Mouse (Mus musculus) intestine, embryonic 16.5 days (tissue): ENCODE data around the gene Srgap2. TPM values are rescaled to one million over a fixed set of nuclear protein-coding genes. Genes with fewer than 3 reads are reported as not detected.

Experiments used
- ATAC-seq: fragments of 200-750 bp; cut with Nextera tagmentation; 2 replicates; pipeline ENCODE4 v1.8.0; 2017; ENCODE audit warnings: moderate TSS enrichment, moderate library complexity
- H3K27ac ChIP-seq: fragments of 300-500 bp; sonication (generic); 2 replicates; pipeline ENCODE4 v1.5.1; 2014; ENCODE audit warnings: mild to moderate bottlenecking, low read length
- H3K27me3 ChIP-seq: fragments of 300-500 bp; sonication (generic); replicated peaks from 2 replicates; pipeline ENCODE4 v1.6.1; 2014; ENCODE audit warnings: low read length, control low read depth, mixed read lengths; ENCODE audit not compliant: control insufficient read depth, insufficient read depth
- H3K36me3 ChIP-seq: fragments of 300-500 bp; sonication (generic); 2 replicates; pipeline ENCODE4 v1.6.1; 2014; ENCODE audit warnings: low read length, control low read depth; ENCODE audit not compliant: control insufficient read depth, insufficient read depth
- H3K4me1 ChIP-seq: fragments of 300-500 bp; sonication (generic); 2 replicates; pipeline ENCODE4 v1.6.1; 2014; ENCODE audit warnings: low read length, control low read depth, mixed read lengths; ENCODE audit not compliant: control insufficient read depth, insufficient read depth
- H3K4me2 ChIP-seq: fragments of 300-500 bp; sonication (generic); 2 replicates; pipeline ENCODE4 v1.6.1; 2014; ENCODE audit warnings: low read depth, low read length, control low read depth
- H3K4me3 ChIP-seq: fragments of 300-500 bp; sonication (generic); 2 replicates; pipeline ENCODE4 v1.5.1; 2014; ENCODE audit warnings: mild to moderate bottlenecking, low read length
- H3K9ac ChIP-seq: fragments of 300-500 bp; sonication (generic); 2 replicates; pipeline ENCODE4 v1.6.1; 2014; ENCODE audit warnings: low read depth, low read length
- H3K9me3 ChIP-seq: fragments of 300-500 bp; sonication (generic); 2 replicates; pipeline ENCODE4 v1.6.1; 2016; ENCODE audit warnings: low read length, control low read depth; ENCODE audit not compliant: control insufficient read depth
- WGBS: fragments of 180-500 bp; shearing (Covaris S2); extraction: QIAGEN DNeasy Blood & Tissue Kit; methylation state at CpG from one replicate; pipeline ENCODE4 v1.1.7; 2014; 5-methylcytosine and 5-hydroxymethylcytosine counted together
- polyA plus RNA-seq: library from polyadenylated mRNA; unstranded; fragments of >200 nt; fragmentation: Nextera tagmentation; extraction: Ambion mirVana; gene quantifications from 2 replicates; pipeline ENCODE4 v1.2.1, GENCODE M21; 2015

The Srgap2 gene
- polyA plus RNA-seq, 1 experiment from 2014 or later: 7.8 TPM

DNA sequence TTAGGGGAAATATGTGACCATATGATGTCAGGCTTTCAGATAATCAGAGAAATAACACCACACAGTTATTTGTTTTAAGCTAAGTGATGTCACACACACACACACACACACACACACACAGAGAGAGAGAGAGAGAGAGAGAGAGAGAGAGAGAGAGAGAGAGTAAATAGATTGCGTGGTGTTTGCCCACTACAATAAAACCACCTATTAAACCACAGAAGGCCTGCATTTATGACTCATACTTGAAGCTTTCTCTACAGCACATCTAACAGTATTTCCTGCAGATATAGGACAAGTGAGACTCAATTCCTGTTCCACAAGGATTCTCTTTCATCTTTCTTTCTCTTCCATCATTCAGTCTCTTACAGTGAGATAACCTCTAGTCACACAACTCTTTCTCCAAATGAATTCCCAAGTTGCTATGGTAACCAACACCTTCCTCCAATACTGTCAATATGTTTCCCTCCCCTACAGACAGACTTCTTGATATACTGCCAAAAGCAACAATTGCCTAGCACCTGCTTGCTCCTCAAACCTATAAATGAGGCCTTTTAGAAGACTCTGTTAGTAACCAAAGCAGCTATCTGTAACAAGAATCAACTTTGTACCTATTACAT is 66.1 kb downstream of the Srgap2 start:
- H3K4me2 ChIP-seq: no peak overlapping the region
- no peak overlapping the region for H3K4me3 ChIP-seq
- 53% methylated on average over 1 of the region's 1 CpGs for WGBS
- no peaks in the 10 kb centered on the region for H3K27me3 ChIP-seq
- no peaks in the 10 kb centered on the region for H3K9me3 ChIP-seq
- no peaks in the 10 kb centered on the region for H3K36me3 ChIP-seq
- no peaks in the 10 kb centered on the region; the same call in 1 of the 2 replicates for H3K4me1 ChIP-seq
- H3K9ac ChIP-seq: no peak overlapping the region
- H3K27ac ChIP-seq: no peak overlapping the region
- no peak for ATAC-seq

DNA sequence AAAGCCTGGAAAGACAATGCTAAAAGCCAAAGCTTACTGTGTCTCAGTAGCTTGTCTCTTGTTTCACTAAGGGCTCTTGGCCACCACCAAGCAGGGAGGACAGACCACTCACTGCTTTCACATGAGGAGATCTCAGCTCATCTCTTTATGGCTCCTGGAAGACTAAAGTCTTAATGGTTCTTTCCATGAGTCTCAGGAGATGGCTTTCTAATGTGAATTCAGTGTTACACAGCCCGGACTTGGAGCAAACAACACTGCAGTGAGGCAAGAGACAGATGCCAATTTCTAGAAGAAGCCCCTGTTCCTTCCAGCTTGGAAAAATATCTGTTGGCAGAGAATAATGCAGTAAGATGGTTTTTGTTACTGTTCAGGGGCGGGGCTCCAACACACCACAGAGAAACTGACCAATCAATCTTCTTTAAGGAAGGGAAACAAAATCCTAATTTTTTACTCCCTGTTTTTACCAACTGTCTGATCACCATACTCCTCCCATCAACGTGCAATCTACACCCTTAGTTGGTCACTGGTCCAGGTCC is 71.7 kb downstream of the Srgap2 start:
- no peak overlapping the region for H3K4me3 ChIP-seq
- H3K4me1 ChIP-seq: no peaks in the 10 kb centered on the region
- H3K36me3 ChIP-seq: no peaks in the 10 kb centered on the region
- WGBS: 78% methylated on average over 3 of the region's 3 CpGs
- ATAC-seq: no peak
- H3K27ac ChIP-seq: no peak overlapping the region
- no peak overlapping the region for H3K9ac ChIP-seq
- no peaks in the 10 kb centered on the region for H3K27me3 ChIP-seq
- no peak overlapping the region for H3K4me2 ChIP-seq
- no peaks in the 10 kb centered on the region for H3K9me3 ChIP-seq

DNA sequence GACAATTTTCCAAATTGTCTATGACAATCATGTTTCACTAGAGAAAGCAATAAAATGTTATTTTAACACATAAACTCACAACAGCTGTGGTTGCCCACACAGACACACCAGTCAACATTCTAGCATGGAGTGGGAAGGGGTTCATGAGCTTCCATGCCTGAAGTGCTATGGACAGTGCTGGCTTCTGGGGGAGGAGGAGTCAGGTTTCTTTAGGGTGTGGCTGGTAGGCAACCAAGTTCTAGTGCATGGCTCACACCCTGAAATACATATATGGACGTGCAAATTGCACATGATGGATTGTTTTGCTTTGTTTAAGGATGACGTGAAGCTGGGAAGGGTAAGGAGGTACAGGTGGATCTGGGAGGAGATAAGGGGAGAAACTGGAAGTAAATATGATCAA is 72.8 kb downstream of the Srgap2 start:
- no peak overlapping the region for H3K4me3 ChIP-seq
- ATAC-seq: no peak
- 43% methylated on average over 2 of the region's 2 CpGs for WGBS

DNA sequence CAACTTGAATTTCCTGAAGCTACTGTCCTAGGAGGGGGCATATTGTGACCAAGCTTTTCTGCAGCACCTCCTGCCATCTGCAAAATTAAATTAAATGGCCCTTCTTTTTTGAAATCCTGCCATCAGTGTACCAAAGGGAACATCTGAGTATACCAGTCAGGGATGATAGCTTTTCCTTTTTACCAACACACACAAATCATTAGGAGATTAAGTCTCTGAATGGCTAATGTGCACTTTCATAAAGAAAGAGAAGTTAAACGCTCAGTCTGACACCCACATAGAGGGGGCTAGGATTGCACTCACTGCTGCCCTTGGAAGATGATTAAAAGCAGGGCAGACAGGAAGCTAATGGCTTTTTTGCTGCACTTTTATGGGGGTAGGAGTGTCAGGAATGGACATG is 73.8 kb downstream of the Srgap2 start:
- Histone ChIP-seq H3K9ac (no peak overlapping the region), H3K27me3 (no peaks in the 10 kb centered on the region), H3K4me3 (no peak overlapping the region), H3K4me1 (no peaks in the 10 kb centered on the region), H3K36me3 (no peaks in the 10 kb centered on the region), H3K9me3 (no peaks in the 10 kb centered on the region), H3K27ac (no peak overlapping the region), H3K4me2 (no peak overlapping the region)
- no peak for ATAC-seq
- 31% methylated on average over 1 of the region's 1 CpGs for WGBS

More for the DNA sequence above, 72.8 kb downstream of the Srgap2 start:
- H3K4me1 ChIP-seq: no peaks in the 10 kb centered on the region
- no peaks in the 10 kb centered on the region for H3K27me3 ChIP-seq
- no peaks in the 10 kb centered on the region for H3K9me3 ChIP-seq
- no peak overlapping the region for H3K27ac ChIP-seq
- no peaks in the 10 kb centered on the region for H3K36me3 ChIP-seq
- no peak overlapping the region for H3K9ac ChIP-seq
- H3K4me2 ChIP-seq: no peak overlapping the region

DNA sequence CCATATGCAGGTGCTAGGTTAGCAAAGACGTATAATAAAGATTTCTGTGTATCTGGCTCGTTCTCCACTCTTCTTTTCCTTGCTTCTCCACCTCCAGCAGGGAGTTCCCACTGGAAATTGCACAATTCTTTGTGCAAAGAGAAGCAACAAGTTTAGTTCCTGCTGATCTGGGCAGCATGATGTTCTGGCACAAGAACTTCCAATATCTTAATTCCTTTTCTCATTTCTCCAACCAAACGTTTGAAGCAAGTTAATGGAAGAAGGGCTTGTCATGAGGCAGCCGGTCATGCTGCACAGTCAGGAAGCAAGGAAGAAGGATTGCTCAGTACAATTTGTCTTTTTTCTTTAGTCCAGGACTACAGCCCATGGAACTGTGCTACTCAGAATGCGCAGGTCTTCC is 78.8 kb downstream of the Srgap2 start:
- Histone ChIP-seq H3K4me3 (no peak overlapping the region), H3K9ac (no peak overlapping the region), H3K9me3 (no peaks in the 10 kb centered on the region), H3K4me2 (no peak overlapping the region), H3K27me3 (no peaks in the 10 kb centered on the region), H3K4me1 (no peaks in the 10 kb centered on the region), H3K27ac (no peak overlapping the region), H3K36me3 (no peaks in the 10 kb centered on the region)
- 85% methylated on average over 5 of the region's 5 CpGs for WGBS
- ATAC-seq: no peak

DNA sequence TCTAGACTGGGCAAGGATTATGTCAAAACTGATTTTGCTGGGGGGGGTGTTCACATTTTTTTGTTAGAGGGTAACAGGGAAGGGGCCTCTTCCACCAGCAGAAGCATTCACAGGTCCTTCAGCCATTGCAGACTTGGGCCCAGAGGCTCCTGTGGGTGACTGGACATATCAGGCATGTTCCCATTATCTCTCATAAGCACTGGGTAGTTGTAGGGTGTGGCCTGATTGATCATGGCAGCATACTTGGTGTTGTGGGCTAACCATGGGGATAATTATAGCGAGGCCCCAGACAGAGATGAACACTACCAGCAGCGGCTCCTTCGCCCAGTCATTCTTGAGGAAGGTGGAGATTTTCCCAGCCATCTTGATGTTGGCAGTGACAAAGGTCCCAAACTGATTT is 79.8 kb downstream of the Srgap2 start:
- WGBS: 90% methylated on average over 3 of the region's 3 CpGs
- ATAC-seq: peak; percentile 77
- no peak overlapping the region for H3K27ac ChIP-seq

DNA sequence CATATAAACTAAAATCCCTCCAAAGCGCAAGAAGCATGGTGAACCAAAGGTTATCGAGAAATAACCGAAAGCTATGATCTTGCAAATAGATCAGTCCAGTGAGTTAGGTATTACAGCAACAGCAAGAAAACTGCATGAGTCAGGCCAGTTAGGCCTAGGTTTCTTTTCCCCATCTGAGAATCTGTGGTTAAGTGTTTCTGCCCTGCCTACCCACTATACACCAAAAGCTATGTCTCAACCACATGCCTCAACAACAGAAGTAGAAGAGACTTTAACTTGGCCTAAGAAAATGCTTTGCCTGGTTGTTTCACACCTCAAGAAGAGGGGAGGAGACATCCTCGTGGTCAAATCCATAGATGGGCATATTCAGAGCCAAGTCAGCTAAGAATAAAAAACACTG is 80.6 kb downstream of the Srgap2 start:
- no peak overlapping the region for H3K27ac ChIP-seq
- no peaks in the 10 kb centered on the region for H3K4me1 ChIP-seq
- no peaks in the 10 kb centered on the region for H3K9me3 ChIP-seq
- no peak overlapping the region for H3K4me3 ChIP-seq
- no peaks in the 10 kb centered on the region for H3K36me3 ChIP-seq
- no peak overlapping the region for H3K4me2 ChIP-seq
- WGBS: 90% methylated on average over 4 of the region's 4 CpGs
- H3K9ac ChIP-seq: no peak overlapping the region
- ATAC-seq: no peak
- H3K27me3 ChIP-seq: no peaks in the 10 kb centered on the region

More for the DNA sequence above, 79.8 kb downstream of the Srgap2 start:
- H3K4me2 ChIP-seq: no peak overlapping the region
- H3K27me3 ChIP-seq: no peaks in the 10 kb centered on the region
- H3K4me1 ChIP-seq: no peaks in the 10 kb centered on the region
- H3K4me3 ChIP-seq: no peak overlapping the region
- H3K9ac ChIP-seq: no peak overlapping the region
- H3K36me3 ChIP-seq: no peaks in the 10 kb centered on the region
- H3K9me3 ChIP-seq: no peaks in the 10 kb centered on the region

DNA sequence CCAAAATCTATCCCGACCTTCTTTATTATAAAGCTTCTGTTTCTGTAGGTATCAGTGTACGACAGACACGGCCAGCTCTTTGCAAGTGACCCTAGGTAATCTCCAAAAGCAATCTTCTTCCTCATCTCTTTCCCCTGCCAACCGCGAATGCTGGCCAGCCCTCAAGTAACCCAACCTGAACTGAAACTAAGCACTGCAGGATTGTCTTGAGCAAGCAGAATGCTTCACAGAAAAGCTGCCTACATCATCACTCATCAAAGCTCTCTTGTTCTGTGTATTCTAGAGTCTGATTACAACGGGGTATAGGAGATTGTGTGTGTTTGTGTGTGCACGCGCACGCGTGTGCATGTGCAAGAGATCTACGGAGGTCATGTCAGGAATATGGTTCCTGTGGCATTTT is 88.6 kb downstream of the Srgap2 start:
- Histone ChIP-seq H3K36me3 (no peaks in the 10 kb centered on the region), H3K27me3 (no peaks in the 10 kb centered on the region), H3K4me1 (0 out of 2 replicates have a peak, but pooled peaks cover 3% of the 10 kb centered on the region), H3K4me3 (no peak overlapping the region), H3K9ac (no peak overlapping the region), H3K4me2 (no peak overlapping the region), H3K27ac (no peak overlapping the region), H3K9me3 (no peaks in the 10 kb centered on the region)
- ATAC-seq: no peak
- WGBS: 82% methylated on average over 11 of the region's 11 CpGs

DNA sequence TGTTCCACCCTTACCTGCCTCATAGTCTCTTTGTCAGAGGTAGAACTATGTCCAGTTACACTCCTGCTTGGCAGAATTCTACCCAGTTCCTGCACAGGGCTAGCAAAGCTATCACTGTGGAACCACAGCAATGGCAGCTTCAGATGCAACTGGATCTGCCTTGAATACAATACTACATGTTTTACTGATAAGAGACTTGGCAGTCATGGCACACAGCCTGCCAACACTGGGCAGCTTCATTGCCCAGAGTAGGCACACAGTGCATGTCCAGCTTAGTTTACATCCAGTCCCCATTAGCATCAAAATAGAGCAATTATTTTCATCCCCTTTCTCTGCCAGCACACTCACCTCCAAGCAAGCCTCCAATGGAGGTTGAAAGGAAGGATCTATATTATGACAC is 89.2 kb downstream of the Srgap2 start:
- no peak overlapping the region for H3K9ac ChIP-seq

DNA sequence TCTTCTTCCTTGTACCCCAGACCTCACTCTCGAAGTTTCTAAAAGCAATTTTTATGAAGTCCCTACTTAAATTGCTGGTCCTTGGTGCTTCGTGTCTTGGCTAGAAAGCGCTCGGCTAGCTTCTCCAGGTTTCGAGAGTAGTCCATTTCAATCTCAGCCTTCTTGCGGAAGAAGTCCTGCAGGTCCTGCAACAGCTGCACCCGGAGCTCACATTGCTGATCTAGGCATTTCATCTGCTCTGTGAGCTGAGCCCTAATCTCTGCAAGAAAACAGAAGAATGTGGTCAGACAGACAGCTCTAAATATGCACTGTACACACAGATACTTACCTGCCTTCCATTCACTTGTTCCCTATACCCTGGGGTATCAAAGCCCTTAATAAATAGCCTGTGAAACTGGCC is 90.5 kb downstream of the Srgap2 start:
- Histone ChIP-seq H3K4me3 (no peak overlapping the region), H3K36me3 (no peaks in the 10 kb centered on the region), H3K9me3 (no peaks in the 10 kb centered on the region), H3K4me2 (no peak overlapping the region), H3K27ac (no peak overlapping the region), H3K27me3 (no peaks in the 10 kb centered on the region), H3K9ac (no peak overlapping the region), H3K4me1 (0 out of 2 replicates have a peak, but pooled peaks cover 7% of the 10 kb centered on the region)
- no peak for ATAC-seq
- 84% methylated on average over 7 of the region's 7 CpGs for WGBS

More for the DNA sequence above, 89.2 kb downstream of the Srgap2 start:
- no peaks in the 10 kb centered on the region for H3K36me3 ChIP-seq
- H3K9me3 ChIP-seq: no peaks in the 10 kb centered on the region
- H3K4me3 ChIP-seq: no peak overlapping the region
- H3K27me3 ChIP-seq: no peaks in the 10 kb centered on the region
- no peak overlapping the region for H3K27ac ChIP-seq
- H3K4me2 ChIP-seq: no peak overlapping the region
- H3K4me1 ChIP-seq: 0 out of 2 replicates have a peak, but pooled peaks cover 3% of the 10 kb centered on the region
- no peak for ATAC-seq
